Mouse (Mus musculus): Measurements from ENCODE around the gene Recql. TPM values are rescaled to one million over a fixed set of nuclear protein-coding genes. Genes with fewer than 3 reads are reported as not detected.

Gene Recql
- total RNA-seq, 2 experiments from 2014 or later: 24.8 to 36.5 TPM

Other genes starting within 250 kb of the Recql start
- 1 to 10 TPM; 2.1 to 4.9 TPM for gene Slco1a6, start 178.6 kb downstream of the Recql start, total RNA-seq (2021)
- not detected for gene Iapp, start 88.7 kb downstream of the Recql start, total RNA-seq (2021)
- gene Slco1a5, start 64.1 kb downstream of the Recql start, total RNA-seq (2021): under 1 TPM; 0.14 to 0.16 TPM
- gene Pyroxd1, start 41.4 kb downstream of the Recql start, total RNA-seq (2021): 10 to 100 TPM; 17.1 to 18.9 TPM
- gene Golt1b, start 134 bp upstream of the Recql start, total RNA-seq (2021): 10 to 100 TPM; 34.4 to 35.8 TPM
- gene Spx, start 26.4 kb upstream of the Recql start, total RNA-seq (2021): 1 to 10 TPM in 1 of 2 experiments, under 1 TPM in 1; 0.94 to 2.3 TPM
- gene Gys2, start 86.0 kb upstream of the Recql start, total RNA-seq (2021): not detected
- 100 to 1,000 TPM; 205 to 218 TPM for gene Ldhb, start 120.9 kb upstream of the Recql start, total RNA-seq (2021)
- 1 to 10 TPM; 4.2 to 4.4 TPM for gene Kcnj8, start 184.5 kb upstream of the Recql start, total RNA-seq (2021)

Data from left cerebral cortex, postnatal 4 days (tissue).